Mouse (Mus musculus) myocyte (in vitro differentiated cells): ENCODE results near the gene Sulf2. TPM values are rescaled to one million over a fixed set of nuclear protein-coding genes. Genes with fewer than 3 reads are reported as not detected.

ENCODE experiments used
- H3K27me3 ChIP-seq: one replicate; pipeline ENCODE4 v1.6.1; 2011; ENCODE audit not compliant: control insufficient read depth, insufficient read depth, insufficient read length
- H3K36me3 ChIP-seq: one replicate; pipeline ENCODE4 v1.6.1; 2011; ENCODE audit not compliant: control insufficient read depth, insufficient read depth
- H3K4me2 ChIP-seq: one replicate; pipeline ENCODE4 v1.6.1; 2011; ENCODE audit warnings: low read depth, control low read depth
- H3K4me3 ChIP-seq: one replicate; pipeline ENCODE4 v1.5.1; 2011; ENCODE audit warnings: mild to moderate bottlenecking, control low read depth, moderate library complexity
- H3K79me2 ChIP-seq: one replicate; pipeline ENCODE4 v1.6.1; 2011; ENCODE audit not compliant: control insufficient read depth, insufficient read depth
- H3ac ChIP-seq: one replicate; pipeline ENCODE4 v1.6.1; 2011; ENCODE audit not compliant: control insufficient read depth, insufficient read length
- CEBPB ChIP-seq: IDR thresholded peaks from 2 replicates; pipeline ENCODE4 v1.6.1; 2011; ENCODE audit warnings: mild to moderate bottlenecking, moderate library complexity; ENCODE audit not compliant: poor library complexity, insufficient read depth, severe bottlenecking
- E2F4 ChIP-seq: IDR thresholded peaks from one replicate; pipeline ENCODE4 v1.6.1; 2011; ENCODE audit warnings: mild to moderate bottlenecking, control low read depth, moderate library complexity; ENCODE audit not compliant: insufficient read depth
- MAX ChIP-seq: IDR thresholded peaks from one replicate; pipeline ENCODE4 v1.6.1; 2011; ENCODE audit warnings: low read depth, mild to moderate bottlenecking, control low read depth
- MYOD1 ChIP-seq, 3 experiments: IDR thresholded peaks; one replicate each; pipeline ENCODE4 v1.6.1; 2011; ENCODE audit warnings: control low read depth in 2 of 3, low read depth in 2 of 3, mild to moderate bottlenecking in 2 of 3, moderate library complexity in 1 of 3; ENCODE audit not compliant: insufficient read length in 2 of 3, control insufficient read depth in 1 of 3
- MYOG ChIP-seq, 3 experiments: IDR thresholded peaks; one replicate each; pipeline ENCODE4 v1.6.1; 2011; ENCODE audit warnings: control low read depth in 2 of 3, low read depth in 2 of 3, mild to moderate bottlenecking in 2 of 3; ENCODE audit not compliant: insufficient read length in 2 of 3, control insufficient read depth in 1 of 3, insufficient read depth in 1 of 3
- POLR2A ChIP-seq: IDR thresholded peaks from one replicate; pipeline ENCODE4 v1.6.1; 2011; ENCODE audit warnings: low read depth, mild to moderate bottlenecking, control low read depth, moderate library complexity; ENCODE audit not compliant: insufficient read length
- POLR2AphosphoS2 ChIP-seq: IDR thresholded peaks from one replicate; pipeline ENCODE4 v1.6.1; 2011; ENCODE audit warnings: low read depth, control low read depth; ENCODE audit not compliant: insufficient read length
- REST ChIP-seq: IDR thresholded peaks from one replicate; pipeline ENCODE4 v1.6.1; 2011; ENCODE audit warnings: mild to moderate bottlenecking, control low read depth, moderate library complexity; ENCODE audit not compliant: insufficient read depth, insufficient read length
- SRF ChIP-seq: IDR thresholded peaks from one replicate; pipeline ENCODE4 v1.6.1; 2011; ENCODE audit warnings: low read depth; ENCODE audit not compliant: control insufficient read depth, insufficient read length
- TCF12 ChIP-seq: IDR thresholded peaks from one replicate; pipeline ENCODE4 v1.6.1; 2011; ENCODE audit warnings: mild to moderate bottlenecking, control low read depth; ENCODE audit not compliant: poor library complexity, insufficient read depth, severe bottlenecking
- TCF3 ChIP-seq: IDR thresholded peaks from one replicate; pipeline ENCODE4 v1.6.1; 2011; ENCODE audit warnings: low read depth, control low read depth; ENCODE audit not compliant: insufficient read length
- USF1 ChIP-seq: IDR thresholded peaks from one replicate; pipeline ENCODE4 v1.6.1; 2011; ENCODE audit warnings: low read depth, mild to moderate bottlenecking, control low read depth, moderate library complexity
- polyA plus RNA-seq: library from polyadenylated mRNA; unstranded; fragments of >200 nt; fragmentation: generic; extraction: Trizol; gene quantifications from one replicate; pipeline ENCODE4 v1.2.1, GENCODE M21; 2012; ENCODE audit warnings: missing spikeins

The Sulf2 gene
- polyA plus RNA-seq, 1 experiment: 36.7 TPM

DNA sequence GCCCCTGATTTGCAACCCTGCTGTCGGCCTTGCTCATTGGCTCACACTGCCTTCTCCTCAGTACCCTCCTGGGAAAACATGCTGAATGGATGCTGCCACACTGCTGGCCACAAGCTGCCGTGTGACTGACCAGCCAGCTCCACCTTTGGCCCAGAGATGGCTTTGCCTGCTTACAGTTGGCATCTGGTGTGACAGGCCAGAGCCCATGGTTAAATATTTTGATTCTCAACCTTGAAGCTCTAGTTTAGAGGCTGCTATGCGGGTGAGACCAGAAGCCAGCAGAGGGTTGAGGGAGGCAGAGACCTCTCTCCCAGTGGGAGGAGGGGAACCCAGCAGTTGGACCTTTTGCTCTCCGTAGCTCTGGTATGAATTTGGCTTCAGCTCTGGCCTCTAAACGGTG lies 6.7 kb upstream of the Sulf2 start:
- Histone ChIP-seq H3K4me2 (peak overlapping the region; percentile 35), H3K79me2 (no peaks in the 10 kb centered on the region), H3K4me3 (no peak overlapping the region), H3K27me3 (no peaks in the 10 kb centered on the region), H3K36me3 (no peaks in the 10 kb centered on the region), H3ac (no peak overlapping the region)
- TF ChIP-seq POLR2AphosphoS2: no peak
- no peak for TF ChIP-seq MAX
- no peak for TF ChIP-seq TCF3
- no peak for TF ChIP-seq REST
- no peak for TF ChIP-seq SRF
- no peak for TF ChIP-seq MYOG (IDR thresholded peaks at IDR 0.05; ENCODE audit: control insufficient read depth in 1 of 3, insufficient read depth in 1 of 3, insufficient read length in 2 of 3, low read depth in 2 of 3)
- no peak for TF ChIP-seq POLR2A
- TF ChIP-seq USF1: no peak
- no peak for TF ChIP-seq CEBPB
- no peak for TF ChIP-seq E2F4

DNA sequence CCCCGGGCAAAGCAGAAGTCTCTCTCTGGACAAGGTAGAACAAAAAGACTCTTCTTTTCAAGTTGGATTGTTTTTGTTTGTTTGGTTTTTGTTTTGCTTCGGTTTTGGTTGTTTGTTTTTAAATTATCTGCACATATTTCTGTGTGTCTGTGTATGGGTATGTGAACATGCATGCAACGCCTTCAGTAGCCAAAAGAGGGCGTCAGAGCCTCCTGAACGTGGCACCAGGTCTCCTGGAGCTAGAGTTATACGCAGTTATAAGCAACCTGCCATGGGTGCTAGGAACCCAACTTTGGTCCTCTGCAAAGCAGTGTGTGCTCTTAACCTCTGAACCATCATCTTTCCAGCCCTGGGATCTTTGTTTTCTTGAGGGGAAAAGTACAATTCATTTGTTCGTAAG lies 3.8 kb upstream of the Sulf2 start:
- Histone ChIP-seq H3ac (no peak overlapping the region), H3K4me2 (no peak overlapping the region), H3K36me3 (no peaks in the 10 kb centered on the region), H3K79me2 (no peaks in the 10 kb centered on the region), H3K4me3 (no peak overlapping the region), H3K27me3 (no peaks in the 10 kb centered on the region)
- TF ChIP-seq MYOG (IDR thresholded peaks at IDR 0.05; ENCODE audit: control insufficient read depth in 1 of 3, insufficient read depth in 1 of 3, insufficient read length in 2 of 3, low read depth in 2 of 3) (no peak), REST (no peak), USF1 (no peak), TCF3 (no peak), CEBPB (no peak), MYOD1 (IDR thresholded peaks at IDR 0.05; ENCODE audit: control insufficient read depth in 1 of 3, insufficient read length in 2 of 3, low read depth in 2 of 3) (no peak), POLR2A (no peak), POLR2AphosphoS2 (no peak), MAX (no peak), E2F4 (no peak), TCF12 (no peak), SRF (no peak)

DNA sequence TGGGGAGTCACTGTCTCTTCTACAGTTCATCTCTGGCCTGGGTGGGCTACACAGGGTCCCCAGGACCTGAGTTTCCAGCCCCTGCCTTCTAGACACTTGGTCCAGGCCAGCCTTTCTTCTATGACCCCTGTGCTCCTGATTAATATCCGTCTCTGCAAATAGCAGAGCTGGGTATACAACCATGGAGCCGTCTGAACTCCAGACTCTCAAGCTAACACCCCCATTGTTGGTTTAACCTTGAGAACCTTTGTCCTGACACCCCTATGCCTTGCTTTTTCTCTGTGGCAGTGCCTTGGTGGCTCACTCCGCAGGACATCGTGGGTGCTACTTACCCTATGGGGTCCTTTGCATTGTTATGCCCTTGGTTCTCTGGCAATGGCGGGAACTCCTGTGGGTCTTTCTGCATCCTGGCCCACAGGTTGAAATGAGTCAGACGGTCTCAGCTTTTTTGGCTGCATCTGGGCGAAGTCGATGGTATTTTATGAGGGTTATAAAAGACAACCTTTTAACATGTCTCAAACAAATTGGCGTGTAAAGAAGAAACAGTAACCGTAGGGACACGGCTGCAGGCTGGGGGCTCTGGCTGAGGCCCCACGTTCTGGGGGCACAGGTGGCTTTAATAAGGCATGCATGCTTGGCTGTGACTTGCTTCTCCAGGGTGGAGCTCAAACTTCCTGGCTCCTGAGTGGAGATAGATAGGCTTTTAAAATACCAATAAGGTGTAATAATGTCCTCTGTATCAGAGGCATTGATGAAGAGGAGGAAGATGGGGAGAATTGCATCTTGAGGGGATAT lies 2.5 kb upstream of the Sulf2 start:
- H3K4me2 ChIP-seq: no peak overlapping the region
- TF ChIP-seq MYOG (IDR thresholded peaks at IDR 0.05; ENCODE audit: control insufficient read depth in 1 of 3, insufficient read depth in 1 of 3, insufficient read length in 2 of 3, low read depth in 2 of 3) (no peak), SRF (no peak), POLR2A (no peak), CEBPB (no peak), TCF12 (no peak), USF1 (no peak), E2F4 (no peak), MAX (no peak), POLR2AphosphoS2 (no peak), REST (no peak), TCF3 (no peak), MYOD1 (IDR thresholded peaks at IDR 0.05; ENCODE audit: control insufficient read depth in 1 of 3, insufficient read length in 2 of 3, low read depth in 2 of 3) (no peak)
- H3K36me3 ChIP-seq: no peaks in the 10 kb centered on the region
- no peak overlapping the region for H3ac ChIP-seq
- no peaks in the 10 kb centered on the region for H3K79me2 ChIP-seq
- H3K4me3 ChIP-seq: no peak overlapping the region
- no peaks in the 10 kb centered on the region for H3K27me3 ChIP-seq

DNA sequence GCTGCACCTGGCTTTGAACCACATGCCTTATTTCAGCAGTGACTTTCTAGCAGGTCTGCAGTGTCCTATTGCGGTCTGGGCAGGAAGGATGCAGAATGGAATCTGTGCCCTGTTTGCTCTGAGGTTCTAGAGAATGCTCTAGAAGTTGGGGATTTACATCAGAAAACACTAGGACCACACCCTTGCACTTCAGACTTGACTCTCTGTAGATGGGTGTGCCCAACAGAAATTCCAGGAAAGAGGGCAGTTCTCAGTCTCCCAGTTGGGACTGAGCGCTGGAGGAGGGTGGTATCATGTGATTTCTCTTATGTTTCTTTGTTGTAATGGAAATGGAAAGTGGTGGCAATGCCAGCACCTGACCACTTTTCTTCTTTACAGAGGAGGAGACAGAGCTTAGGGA lies 1.7 kb upstream of the Sulf2 start:
- Histone ChIP-seq H3K79me2 (no peaks in the 10 kb centered on the region), H3K27me3 (no peaks in the 10 kb centered on the region), H3K4me3 (no peak overlapping the region), H3K4me2 (no peak overlapping the region), H3ac (no peak overlapping the region), H3K36me3 (no peaks in the 10 kb centered on the region)
- TF ChIP-seq REST (no peak), MYOD1 (IDR thresholded peaks at IDR 0.05; ENCODE audit: control insufficient read depth in 1 of 3, insufficient read length in 2 of 3, low read depth in 2 of 3) (no peak), USF1 (no peak), E2F4 (no peak), POLR2A (no peak), CEBPB (no peak), SRF (no peak), TCF12 (no peak), TCF3 (no peak), MYOG (IDR thresholded peaks at IDR 0.05; ENCODE audit: control insufficient read depth in 1 of 3, insufficient read depth in 1 of 3, insufficient read length in 2 of 3, low read depth in 2 of 3) (no peak), POLR2AphosphoS2 (no peak), MAX (no peak)
